Mouse (Mus musculus) gastrocnemius, postnatal 4 days (tissue): ENCODE results near the gene Zbtb39. TPM values are rescaled to one million over a fixed set of nuclear protein-coding genes. Genes with fewer than 3 reads are reported as not detected.

ENCODE experiments used
- DNase-seq, 2 experiments: peaks; one replicate each; pipeline ENCODE4 v3.0.0; 2021 to 2022; ENCODE audit warnings: low spot score in 2 of 2, mixed read lengths in 2 of 2
- long read RNA-seq, 2 experiments: library from polyadenylated mRNA; stranded (forward); transcript quantifications; one replicate each; pipeline ENCODE4 v2.0.0; 2021
- total RNA-seq, 2 experiments: library from RNA; stranded (reverse); gene quantifications; 2 replicates each; pipeline ENCODE4 v1.2.3; 2021

The Zbtb39 gene
- total RNA-seq = 1 to 10 TPM; 6.9 to 8.2 TPM
- long read RNA-seq, experiment 1, full-length matches to known transcripts = 2 of 2 reads
- long read RNA-seq, experiment 1, partial matches to known transcripts = 0 of 2 reads
- long read RNA-seq, experiment 1, other reads (novel, unspliced or antisense) = 0 of 2 reads
- long read RNA-seq, experiment 2, full-length matches to known transcripts = 2 of 2 reads
- long read RNA-seq, experiment 2, partial matches to known transcripts = 0 of 2 reads
- long read RNA-seq, experiment 2, other reads (novel, unspliced or antisense) = 0 of 2 reads

DNA sequence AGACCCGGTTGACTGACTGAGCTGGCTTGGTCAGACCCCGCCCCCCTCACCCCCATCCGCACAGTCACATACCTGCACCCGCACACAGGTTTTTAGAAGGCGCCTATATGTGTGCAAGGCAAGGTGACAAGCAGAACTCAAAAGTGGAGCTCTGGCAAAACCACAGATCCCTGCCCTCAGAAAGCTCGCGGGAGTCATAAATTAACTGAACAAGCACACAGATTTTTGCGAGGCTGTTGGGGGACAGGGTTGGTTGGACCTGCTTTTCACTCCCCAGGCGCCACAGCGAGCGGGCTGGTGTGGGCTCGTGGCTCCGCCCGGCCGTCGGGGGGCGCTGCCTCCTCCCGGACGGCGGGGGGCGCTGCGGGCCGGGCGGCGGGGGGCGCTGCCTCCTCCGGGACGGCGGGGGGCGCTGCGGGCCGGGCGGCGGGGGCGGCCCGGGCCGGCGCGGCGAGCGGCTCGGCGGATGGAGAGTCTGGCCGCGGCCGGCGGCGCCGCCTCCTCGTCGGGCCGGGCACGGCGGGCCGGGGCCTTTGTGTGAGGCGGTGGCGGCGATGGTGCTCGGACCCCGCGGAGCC, at the start of gene Zbtb39:
Zbtb39 (plus strand) TSS at position 456 of the 578 bp plus-strand sequence.
- peak; percentile 80 to 82 for DNase-seq

DNA sequence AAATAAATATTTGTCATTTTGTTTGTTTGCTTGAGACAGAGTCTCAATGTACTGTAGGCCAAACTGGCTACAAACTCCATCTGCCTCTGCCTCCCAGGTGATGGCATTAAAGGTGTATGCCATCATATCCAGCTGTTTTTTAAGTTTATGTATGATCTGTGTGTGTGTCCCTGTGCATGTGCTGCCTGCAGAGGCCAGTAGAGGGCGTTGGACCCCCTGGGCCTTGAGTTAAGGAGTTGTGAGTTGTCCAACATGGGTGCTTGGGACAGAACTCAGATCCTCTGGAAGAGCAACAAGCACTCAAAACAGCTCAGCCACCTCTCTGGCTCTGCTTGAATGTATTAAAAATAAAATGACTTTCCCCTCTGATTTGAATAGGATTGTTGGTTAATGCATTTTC, 48.3 kb upstream of the Zbtb39 start:
- no peak for DNase-seq

DNA sequence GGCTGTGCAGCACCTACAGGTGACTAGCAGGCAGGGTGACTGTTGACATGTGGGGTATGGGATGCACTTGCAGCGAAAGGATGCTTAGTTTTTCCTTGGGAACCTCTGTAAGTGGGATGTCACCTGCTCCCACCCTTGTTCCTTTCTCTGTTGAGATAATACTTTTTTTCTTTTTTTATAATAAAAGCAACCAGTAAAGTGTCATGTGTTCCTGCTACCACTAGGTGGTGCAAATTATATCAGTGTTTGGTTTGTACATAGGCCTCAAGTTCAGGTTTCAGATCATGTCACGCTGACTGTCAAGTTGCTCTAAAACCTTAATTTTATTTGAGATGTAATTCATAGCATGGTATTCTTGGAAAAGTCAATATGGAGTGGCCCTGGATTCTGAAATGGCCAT, 44.7 kb upstream of the Zbtb39 start:
- no peak for DNase-seq

DNA sequence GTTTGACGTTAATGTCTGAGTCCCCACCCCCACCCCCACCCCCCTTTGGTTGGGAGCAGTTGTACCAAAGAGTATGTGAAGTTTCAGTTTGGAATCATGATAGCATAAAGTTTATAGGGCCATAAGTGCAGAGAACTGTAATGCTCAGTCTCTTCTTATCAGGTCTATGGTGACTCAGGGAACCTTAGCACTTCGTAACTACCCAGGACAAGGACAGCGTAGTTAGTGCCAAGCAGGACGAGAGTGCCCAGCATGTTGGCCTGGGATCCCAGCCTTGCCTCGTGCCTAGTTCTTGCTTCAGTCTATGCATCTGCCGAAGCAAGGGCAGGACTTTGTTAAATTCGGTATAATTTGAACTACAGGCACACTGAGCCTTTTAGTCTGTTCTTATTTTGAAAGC, 43.6 kb upstream of the Zbtb39 start:
- no peak for DNase-seq

DNA sequence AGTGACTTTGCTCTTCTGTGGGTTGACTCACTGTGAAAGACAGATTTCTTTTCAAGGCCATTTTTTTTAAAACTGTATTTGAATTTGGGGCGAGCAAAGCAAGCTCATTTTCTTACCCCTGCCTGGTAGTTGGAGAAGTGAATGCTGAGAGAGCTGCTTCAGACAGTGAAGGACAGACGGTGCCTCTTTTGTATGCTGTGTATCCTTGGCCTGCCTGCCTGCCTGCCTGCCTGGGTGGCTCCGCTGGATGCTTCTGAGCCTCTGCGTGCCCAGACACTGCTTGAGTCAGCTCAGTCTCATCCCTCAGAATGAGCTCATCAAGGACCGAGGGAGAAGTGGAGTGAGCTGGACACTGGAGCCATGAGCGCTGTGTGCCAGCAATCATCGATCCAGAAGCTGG, 40.4 kb upstream of the Zbtb39 start:
- no peak for DNase-seq

DNA sequence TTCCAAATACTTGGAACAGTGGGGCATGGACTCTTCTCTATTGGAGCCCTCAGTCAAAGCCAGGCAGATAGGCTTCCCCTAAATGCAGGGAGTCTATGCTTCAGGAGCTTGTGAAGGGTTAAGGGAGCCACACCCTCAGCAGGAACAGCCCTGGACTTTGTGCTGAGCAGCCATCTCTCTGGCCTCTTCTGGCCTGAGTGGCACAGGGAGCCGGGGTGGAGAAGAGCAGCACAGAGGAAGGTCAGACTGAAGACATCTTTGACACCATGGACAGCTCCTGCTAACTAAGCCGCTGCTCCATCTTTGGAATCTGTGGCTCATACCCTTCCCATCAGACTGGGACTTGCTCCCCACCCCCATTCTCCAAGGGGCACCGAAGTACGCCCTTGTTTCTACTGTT, 36.0 kb upstream of the Zbtb39 start:
- DNase-seq = no peak

DNA sequence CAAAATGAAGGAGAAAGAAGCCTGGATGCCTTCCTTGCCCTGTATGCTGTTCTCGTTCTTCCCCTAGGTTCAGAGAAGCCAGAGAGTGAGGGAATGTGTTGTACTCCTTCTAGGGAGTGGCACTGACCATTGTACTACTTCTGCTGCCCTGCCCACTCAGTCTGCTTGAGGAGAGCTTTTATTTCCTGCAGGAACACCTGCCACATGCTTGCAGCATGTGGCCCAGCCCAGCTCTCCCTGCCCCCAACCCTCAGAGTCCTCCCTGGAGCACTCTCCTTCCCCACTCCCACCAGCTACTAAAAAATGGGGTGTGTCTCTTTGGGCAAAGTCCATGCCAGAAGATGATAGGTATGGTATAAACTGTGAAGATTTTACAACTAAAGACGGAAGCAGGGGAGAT, 35.0 kb upstream of the Zbtb39 start:
- DNase-seq = no peak

DNA sequence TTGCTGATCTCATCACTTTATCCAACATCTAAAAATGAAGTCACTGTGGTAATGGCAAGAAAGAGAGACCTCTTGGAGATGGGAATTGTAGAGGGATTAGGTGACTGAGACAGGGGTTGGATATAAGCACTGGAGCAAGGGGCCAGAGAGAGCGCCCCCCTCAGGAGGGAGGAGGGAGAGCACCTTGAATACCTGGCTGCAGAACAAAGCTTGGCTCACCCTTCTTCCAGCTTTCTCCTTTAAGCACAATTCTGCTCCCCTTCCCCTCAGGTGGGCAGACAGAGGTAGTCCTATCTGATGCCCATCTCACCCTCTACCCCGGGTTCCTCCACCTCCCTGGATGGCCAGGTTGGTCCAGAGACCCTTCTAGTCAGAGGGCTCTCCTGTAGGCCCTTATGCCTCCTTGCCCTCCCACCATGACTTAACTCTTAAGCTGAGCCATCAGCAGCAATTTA, 34.5 kb upstream of the Zbtb39 start, which contains the start of gene Myo1a:
Myo1a (plus strand) TSS at position 405 of the 455 bp plus-strand sequence.
- DNase-seq = no peak

DNA sequence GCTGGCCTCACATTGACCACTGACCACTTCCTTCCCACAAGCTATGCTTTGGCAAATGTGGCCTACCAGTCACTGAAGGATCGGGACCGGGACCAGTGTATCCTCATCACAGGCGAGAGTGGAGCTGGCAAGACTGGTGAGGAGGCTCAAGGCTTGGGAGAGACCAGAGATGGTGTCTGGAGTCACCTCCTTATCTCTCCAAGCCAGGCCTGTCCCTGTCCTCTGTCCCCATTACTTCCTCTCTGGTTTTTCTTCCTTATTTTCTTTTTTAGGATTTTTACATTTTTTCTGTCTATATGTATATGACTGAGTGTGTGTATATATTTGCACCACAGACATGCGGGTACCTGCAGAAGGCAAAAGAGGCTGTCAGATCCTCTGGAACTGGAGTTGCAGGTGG, 33.6 kb upstream of the Zbtb39 start:
- no peak for DNase-seq

DNA sequence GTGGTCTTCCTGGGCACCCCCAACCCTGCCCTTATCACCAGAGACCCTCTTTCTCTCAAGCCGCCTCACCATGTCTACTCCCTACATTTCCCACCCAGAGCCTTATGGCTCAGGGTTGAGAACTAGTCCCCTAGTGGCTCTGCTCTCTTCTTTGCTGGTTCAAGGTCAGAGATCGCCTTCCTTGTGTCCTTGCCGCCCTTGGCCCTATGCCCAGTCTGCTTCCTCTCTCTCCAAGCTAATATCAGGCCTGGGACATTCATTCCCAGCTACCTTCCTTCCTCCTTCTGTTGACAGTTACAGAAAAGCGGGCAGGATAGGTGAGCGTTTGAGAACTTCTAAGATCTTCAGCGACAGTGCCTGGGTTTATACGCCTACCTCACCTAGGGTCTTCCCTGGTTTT, 31.6 kb upstream of the Zbtb39 start:
- DNase-seq = no peak

DNA sequence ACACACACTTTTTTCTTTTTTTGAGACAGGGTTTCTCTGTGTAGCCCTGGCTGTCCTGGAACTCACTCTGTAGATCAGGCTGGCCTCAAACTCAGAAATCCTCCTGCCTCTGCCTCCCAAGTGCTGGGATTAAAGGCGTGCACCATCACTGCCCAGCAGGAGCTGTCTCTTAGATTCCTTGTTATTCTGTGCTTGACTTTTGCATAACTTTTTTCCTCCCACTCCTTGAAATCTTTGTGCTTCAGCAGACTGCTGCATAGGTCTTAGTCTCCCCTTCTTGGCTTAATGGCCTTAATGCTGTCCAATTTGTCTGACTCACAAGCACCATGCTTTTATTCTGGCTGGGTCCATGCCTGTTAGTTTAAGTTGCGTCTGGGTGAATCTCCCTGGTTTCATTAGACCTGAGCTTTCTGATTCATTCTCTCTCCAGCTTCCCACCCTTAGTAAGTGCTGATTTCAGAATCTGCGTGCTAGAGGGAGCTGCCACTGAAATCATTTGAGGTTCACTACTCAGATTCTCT, 30.4 kb upstream of the Zbtb39 start:
- no peak for DNase-seq

DNA sequence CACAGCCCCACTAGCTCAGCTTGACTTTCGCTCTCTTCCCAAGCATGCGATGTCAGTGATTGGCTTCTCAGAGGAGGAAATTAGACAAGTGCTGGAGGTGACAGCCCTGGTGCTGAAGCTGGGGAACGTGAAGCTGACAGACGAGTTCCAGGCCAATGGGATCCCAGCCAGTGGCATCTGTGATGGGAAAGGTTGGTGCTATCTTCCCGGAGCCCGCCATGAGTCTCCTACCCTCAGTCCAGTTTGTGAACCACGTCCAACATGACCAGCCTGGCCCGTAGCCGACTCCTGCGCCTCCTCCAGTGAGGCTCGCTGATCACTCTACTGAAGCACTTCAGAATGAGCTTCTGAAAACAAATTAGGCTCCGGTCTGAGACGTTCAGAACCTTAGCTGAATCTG, 29.0 kb upstream of the Zbtb39 start:
- DNase-seq = no peak

DNA sequence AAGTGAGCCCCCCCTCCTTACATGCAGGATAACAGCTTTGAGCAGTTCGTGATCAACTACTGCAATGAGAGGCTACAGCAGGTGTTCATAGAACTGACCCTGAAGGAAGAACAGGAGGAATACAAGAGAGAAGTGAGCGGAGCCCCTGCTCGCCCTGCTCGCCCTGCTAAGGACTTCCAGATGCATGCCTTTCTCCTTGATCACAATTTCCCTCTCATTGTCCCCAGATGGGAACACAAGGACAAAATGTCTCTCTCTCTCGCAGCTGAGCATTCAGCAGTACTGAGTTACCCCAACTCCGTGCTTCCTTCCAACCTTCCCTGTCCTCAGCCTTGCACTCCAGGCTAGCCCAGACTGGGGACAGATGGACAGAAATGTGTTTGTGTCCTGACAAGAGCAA, 26.6 kb upstream of the Zbtb39 start:
- no peak for DNase-seq

DNA sequence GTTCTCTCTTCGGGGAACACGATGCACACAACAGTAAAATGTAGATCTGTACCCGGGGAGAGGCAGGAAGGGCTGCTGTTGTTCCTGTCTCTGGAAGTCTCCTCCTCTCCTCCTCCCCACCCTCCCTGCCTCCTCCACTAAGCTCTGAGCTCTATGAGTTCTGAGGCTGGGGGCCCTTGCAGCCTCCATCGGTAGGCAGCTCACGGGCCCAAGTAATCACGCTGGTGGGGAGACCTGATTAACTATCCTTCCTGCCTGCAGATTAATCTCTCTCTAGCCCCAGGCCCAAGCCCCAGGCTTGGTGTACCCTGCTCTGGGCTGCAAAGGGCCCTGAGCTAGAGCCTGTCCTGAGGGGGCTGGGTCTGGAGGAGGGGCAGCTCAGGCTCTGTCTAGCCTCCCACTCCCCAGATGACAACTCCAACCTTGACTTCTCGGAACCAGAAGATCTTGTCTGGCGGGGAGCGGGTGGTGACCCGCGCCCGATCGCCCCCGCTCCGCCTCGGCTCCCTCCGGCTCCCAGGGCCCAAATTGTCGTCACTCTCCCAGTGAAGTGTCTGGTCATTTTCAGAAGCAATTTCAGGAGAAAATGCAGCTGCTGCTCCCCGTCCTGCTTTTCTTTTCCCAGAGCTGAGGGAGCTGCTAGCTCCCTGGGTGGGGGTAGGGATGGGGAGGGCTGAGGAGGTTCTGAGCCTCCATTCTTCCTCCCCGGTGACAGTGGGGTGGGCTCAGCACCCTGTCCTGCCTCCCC, 17.5 kb upstream of the Zbtb39 start:
- peak in 1 of 2 experiments; percentile 20 for DNase-seq

DNA sequence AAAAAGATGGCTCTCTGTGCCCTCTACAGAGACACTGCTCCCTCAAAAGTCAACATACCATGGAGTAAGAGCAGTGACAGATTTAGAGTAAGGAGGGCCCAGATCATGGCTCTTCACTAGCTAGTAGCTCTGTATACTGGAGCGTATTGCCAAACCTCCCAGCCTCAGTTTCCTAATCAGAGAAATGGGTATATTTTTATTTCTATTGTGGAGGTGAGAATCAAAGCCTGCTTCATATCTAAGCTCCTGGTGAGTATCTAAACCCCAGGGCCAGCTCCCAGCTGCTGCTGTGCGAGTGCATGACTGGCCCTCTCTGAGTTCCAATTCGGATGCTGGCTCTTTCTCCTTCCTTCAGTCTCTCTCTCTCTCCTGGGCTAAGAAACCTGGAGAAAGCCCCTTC, 15.2 kb upstream of the Zbtb39 start, which contains the start of gene Tac2:
Tac2 (plus strand) TSS at position 301 of the 400 bp plus-strand sequence.
- DNase-seq = no peak

DNA sequence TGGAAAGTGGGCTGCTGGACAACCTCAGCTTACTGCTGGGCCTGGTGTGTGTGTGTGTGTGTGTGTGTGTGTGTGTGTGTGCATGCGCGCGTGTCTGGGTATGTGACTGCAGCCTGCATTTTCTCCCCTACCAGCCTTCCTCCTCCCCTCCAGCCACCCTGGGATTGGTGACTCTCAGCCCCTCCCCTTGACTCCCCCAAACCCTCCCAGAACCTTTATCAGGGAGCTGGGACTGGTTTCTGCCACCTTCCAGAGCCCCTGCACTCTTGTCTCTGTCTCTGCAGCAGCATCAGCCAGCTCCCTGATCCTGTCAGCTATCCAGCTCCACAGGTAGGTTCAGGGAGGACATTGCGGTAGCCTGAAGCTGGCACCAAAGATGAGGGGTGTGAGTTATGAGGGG, 14.2 kb upstream of the Zbtb39 start:
- no peak for DNase-seq

DNA sequence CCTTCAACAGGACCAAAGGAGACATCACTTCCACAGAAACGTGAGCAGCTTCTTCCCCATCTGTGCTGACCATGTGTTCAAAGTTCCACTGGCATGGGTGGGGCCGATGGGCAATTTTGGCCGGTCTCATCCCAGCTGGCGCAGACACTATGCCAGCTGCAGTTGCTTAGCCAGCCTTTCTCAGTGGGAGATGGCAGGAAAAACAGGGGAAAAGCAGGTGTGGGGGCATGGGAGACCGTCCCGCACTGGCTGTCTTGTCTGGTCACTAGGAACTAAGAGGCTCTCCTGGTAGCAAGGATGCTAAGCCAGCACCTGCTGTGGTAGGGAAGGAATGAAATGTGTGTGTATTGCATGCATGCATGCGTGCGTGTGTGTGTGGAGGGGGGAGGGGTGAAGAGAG, 10.9 kb upstream of the Zbtb39 start:
- DNase-seq = no peak

DNA sequence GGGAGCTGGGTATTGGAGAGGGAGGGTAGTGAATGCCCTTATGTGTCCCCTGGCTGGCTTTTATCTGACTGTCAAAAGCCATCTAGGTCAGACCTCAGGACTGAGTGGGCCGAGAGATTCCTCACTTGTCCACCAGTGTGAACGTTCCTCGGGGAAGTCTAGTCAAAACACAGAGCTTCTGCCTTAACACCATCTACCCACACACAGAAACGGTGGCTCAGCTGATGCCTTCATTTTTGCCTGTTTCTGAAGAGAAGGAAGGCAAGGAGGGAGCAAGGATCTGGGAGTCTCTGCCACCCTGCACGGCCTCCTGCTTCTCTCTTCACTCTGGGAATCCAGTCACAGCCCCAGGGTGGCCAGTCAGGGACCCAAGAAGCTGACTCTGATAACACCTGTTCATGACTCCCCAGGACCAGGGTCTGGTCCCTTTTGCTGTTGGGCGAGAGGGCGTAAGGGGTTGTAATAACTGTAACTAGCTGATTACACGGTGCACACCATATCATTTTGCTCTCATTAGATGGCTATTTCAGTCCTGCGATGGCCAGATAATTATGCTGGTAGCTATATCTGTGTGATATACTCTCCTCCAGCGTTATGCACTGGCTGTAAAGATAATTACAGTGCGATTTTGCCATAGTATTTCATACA, 8.9 kb upstream of the Zbtb39 start:
- no peak for DNase-seq

DNA sequence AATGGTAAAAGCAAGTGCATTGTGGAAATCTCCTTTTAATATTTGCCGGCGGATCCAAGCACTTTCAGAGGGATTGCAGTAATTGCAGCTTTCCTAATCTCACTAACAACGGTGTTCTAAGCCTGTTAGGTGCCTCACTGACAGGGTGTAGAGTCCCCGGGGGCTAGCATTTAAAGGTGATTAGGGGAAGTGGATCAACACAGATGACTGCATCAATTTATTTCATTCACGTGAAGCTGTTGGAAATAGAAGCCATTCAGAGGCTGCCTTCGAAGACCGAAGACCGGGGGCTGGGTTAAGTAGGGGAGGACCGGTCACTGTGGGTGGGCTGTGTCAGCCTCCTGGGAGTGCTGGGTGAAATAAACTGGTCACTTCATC, 8.4 kb upstream of the Zbtb39 start:
- DNase-seq = no peak

DNA sequence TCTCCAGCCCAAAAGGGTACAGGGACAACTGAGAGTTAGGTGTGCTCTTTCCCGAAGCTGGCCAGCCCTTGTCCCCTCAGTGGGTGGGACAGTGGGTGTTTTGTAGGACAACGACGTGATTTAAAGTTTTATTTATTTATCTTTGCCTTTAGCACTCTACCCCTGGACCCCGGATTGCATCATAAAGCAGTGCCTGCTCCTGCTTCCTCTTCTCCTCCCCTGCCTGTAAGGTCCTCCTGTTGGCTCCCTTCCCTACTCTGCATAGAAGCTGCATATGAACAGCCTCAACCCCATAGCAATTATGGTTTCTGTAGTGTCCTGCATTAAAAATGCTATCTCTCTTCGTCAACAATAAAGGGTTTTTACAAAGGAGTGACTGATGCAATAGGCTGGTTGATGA, 7.9 kb upstream of the Zbtb39 start:
- no peak for DNase-seq

DNA sequence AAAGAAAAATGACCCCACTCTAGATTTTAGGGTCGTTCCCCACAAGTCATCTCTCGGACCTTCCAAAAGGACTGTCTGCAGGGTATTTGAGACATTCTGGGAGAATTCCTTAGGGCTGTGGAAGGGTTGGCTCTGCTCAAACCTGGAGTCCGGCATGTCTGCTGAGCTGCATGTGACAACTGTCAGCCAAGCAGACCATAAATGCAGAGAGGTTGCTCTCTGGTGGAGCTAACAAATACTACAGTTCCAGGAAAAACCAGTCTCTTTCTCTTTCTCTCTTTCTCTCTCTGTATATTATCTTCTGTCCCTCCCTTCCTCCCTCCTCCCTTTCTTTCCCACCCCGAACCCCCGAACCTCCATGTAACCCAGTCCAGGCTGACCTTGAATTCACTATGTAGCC, 4.9 kb upstream of the Zbtb39 start:
- DNase-seq = no peak

DNA sequence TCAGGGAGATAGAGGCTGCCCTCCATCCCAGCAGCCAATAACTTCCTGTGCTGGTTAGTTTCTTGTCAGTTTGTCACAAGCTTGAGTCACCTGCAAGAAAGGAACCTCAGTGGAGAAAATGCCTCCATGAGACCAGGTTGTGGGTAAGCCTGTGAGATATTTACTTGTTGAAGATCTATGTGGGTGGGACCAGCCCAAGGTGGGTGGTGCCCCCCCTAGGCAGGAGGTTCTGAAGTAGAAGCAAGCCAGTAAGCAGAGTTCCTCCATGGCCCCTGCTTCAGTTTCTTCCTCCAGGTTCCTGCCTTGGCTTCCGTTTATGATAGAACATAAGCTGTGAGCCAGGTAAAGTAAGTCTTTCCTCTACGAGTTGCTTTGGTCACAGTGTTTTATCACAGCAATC, 3.1 kb upstream of the Zbtb39 start:
- DNase-seq = no peak
